ENCODE assay signal across 8 mouse cellular contexts in genomic region chr19:59388847-59389606, GRCm38 (mm10). TPM values are rescaled to one million over a fixed set of nuclear protein-coding genes. Genes with fewer than 3 reads are reported as not detected.
DNase-seq lines count a peak whose midpoint lies in the region; ATAC-seq and TF ChIP-seq lines count a peak whose summit lies in the region.

No protein-coding gene starts in this region.

- no peaks in the 10 kb centered on the region for H3K27me3 ChIP-seq in CH12.LX (replicated peaks)
- H3K27me3 ChIP-seq in heart, embryonic 15.5 days = peaks cover 41% of the 10 kb centered on the region
- H3K27me3 ChIP-seq in liver, embryonic 12.5 days (replicated peaks) = peaks cover 55% of the 10 kb centered on the region
- no peaks in the 10 kb centered on the region for H3K27me3 ChIP-seq in stomach, embryonic 15.5 days (replicated peaks)

- H3K9me3 ChIP-seq in CH12.LX (replicated peaks; ENCODE audit: low read length) = no peaks in the 10 kb centered on the region
- H3K9me3 ChIP-seq in heart, embryonic 15.5 days (replicated peaks) = no peaks in the 10 kb centered on the region
- H3K9me3 ChIP-seq in liver, embryonic 12.5 days (replicated peaks) = no peaks in the 10 kb centered on the region
- no peaks in the 10 kb centered on the region for H3K9me3 ChIP-seq in stomach, embryonic 15.5 days

- 18% methylated on average over 15 of the region's 15 CpGs for WGBS in heart, embryonic 15.5 days
- 18% methylated on average over 15 of the region's 15 CpGs for WGBS in liver, embryonic 12.5 days (ENCODE audit: insufficient replicate concordance)
- 22% methylated on average over 15 of the region's 15 CpGs for WGBS in stomach, embryonic 15.5 days

- no peak for TF ChIP-seq POLR2A in CH12.LX (IDR thresholded peaks at IDR 0.05; ENCODE audit: low read depth, low read length)
- TF ChIP-seq POLR2A in bone marrow macrophage, adult 2 months (IDR thresholded peaks at IDR 0.05; ENCODE audit: borderline replicate concordance, low read depth, low read length) = no peak

- H3K4me3 ChIP-seq in CH12.LX (replicated peaks in 1 of 3; ENCODE audit: low read depth in 2 of 3, low read length in 2 of 3, poor library complexity in 1 of 3) = no peak overlapping the region
- 0 out of 2 replicates have a peak overlapping the region, but pooled peaks have one; percentile 15 for H3K4me3 ChIP-seq in bone marrow macrophage, adult 2 months (ENCODE audit: insufficient read depth, low read length)
- no peak overlapping the region for H3K4me3 ChIP-seq in heart, embryonic 15.5 days
- H3K4me3 ChIP-seq in liver, embryonic 12.5 days = no peak overlapping the region
- no peak overlapping the region for H3K4me3 ChIP-seq in stomach, embryonic 15.5 days (replicated peaks)

- 0 out of 2 replicates have a peak, but pooled peaks have one; percentile 50 for ATAC-seq in erythroid progenitor cell, adult 5-6 weeks (replicated peaks; ENCODE audit: low FRiP score, poor library complexity, severe bottlenecking)
- 0 out of 2 replicates have a peak, but pooled peaks have one; percentile 35 for ATAC-seq in heart, embryonic 15.5 days (replicated peaks; ENCODE audit: insufficient number of reproducible peaks, insufficient read depth, low FRiP score, low read depth)
- ATAC-seq in liver, embryonic 12.5 days = peak; percentile 19; the same call in 1 of the 2 replicates
- no peak for ATAC-seq in stomach, embryonic 15.5 days (ENCODE audit: insufficient read depth, low FRiP score, low read depth)

- H3K36me3 ChIP-seq in CH12.LX (replicated peaks in 1 of 2; ENCODE audit: control insufficient read depth in 1 of 2, insufficient read depth in 1 of 2, low read length in 1 of 2) = no peaks in the 10 kb centered on the region
- H3K36me3 ChIP-seq in heart, embryonic 15.5 days = no peaks in the 10 kb centered on the region
- no peaks in the 10 kb centered on the region for H3K36me3 ChIP-seq in liver, embryonic 12.5 days
- H3K36me3 ChIP-seq in stomach, embryonic 15.5 days = no peaks in the 10 kb centered on the region

- H3K4me2 ChIP-seq in CH12.LX (ENCODE audit: insufficient read depth, low read depth, poor library complexity, severe bottlenecking) = peak overlapping the region; percentile 77
- peak overlapping the region; percentile 26; the same call in 1 of the 2 replicates for H3K4me2 ChIP-seq in heart, embryonic 15.5 days
- H3K4me2 ChIP-seq in liver, embryonic 12.5 days = peak overlapping the region; percentile 33
- H3K4me2 ChIP-seq in stomach, embryonic 15.5 days = peak overlapping the region; percentile 37

- TF ChIP-seq CTCF in CH12.LX (conservative IDR thresholded peaks at IDR 0.05 in 1 of 2, IDR thresholded peaks at IDR 0.05 in 1 of 2; ENCODE audit: low read depth in 2 of 2, low read length in 2 of 2) = peak; percentile 67 to 78
- peak; percentile 97 for TF ChIP-seq CTCF in bone marrow macrophage, adult 2 months (IDR thresholded peaks at IDR 0.05; ENCODE audit: low read depth, low read length)

- H3K79me2 ChIP-seq in CH12.LX (replicated peaks; ENCODE audit: control insufficient read depth, extremely low read depth, insufficient read depth, poor library complexity, severe bottlenecking) = no peaks in the 10 kb centered on the region

- H3K9ac ChIP-seq in CH12.LX (ENCODE audit: insufficient read depth, low read depth) = no peak overlapping the region
- no peak overlapping the region for H3K9ac ChIP-seq in heart, embryonic 15.5 days
- H3K9ac ChIP-seq in liver, embryonic 12.5 days = no peak overlapping the region
- no peak overlapping the region for H3K9ac ChIP-seq in stomach, embryonic 15.5 days

- peak; percentile 61 for TF ChIP-seq RAD21 in CH12.LX (IDR thresholded peaks at IDR 0.05; ENCODE audit: low read depth, low read length)

- in situ Hi-C loops in CH12.LX (cut with MboI; ENCODE audit: low pct_ligation_motif_present, low pct_unique_long_range_greater_than_20kb, low sequenced_read_pairs) = no loop called here

- no peak overlapping the region for H3K27ac ChIP-seq in CH12.LX (ENCODE audit: insufficient read depth, low read depth)
- H3K27ac ChIP-seq in bone marrow macrophage, adult 2 months (ENCODE audit: insufficient read depth, low read depth, low read length) = no peak overlapping the region
- H3K27ac ChIP-seq in heart, embryonic 15.5 days = no peak overlapping the region
- no peak overlapping the region for H3K27ac ChIP-seq in liver, embryonic 12.5 days
- H3K27ac ChIP-seq in stomach, embryonic 15.5 days = no peak overlapping the region

- peak; percentile 84 for DNase-seq in CH12.LX (ENCODE audit: extremely low read depth)
- DNase-seq in kidney, postnatal 14 days = peak; percentile 66
- DNase-seq in natural killer cell, adult 2 months (ENCODE audit: low spot score in 2 of 2) = peak; percentile 83 to 89

- peaks cover 7 to 33% of the 10 kb centered on the region in 2 experiments for H3K4me1 ChIP-seq in CH12.LX (ENCODE audit: control insufficient read depth in 1 of 2, insufficient read depth in 2 of 2)
- peaks cover 2% of the 10 kb centered on the region; the same call in 1 of the 2 replicates for H3K4me1 ChIP-seq in bone marrow macrophage, adult 2 months (ENCODE audit: control insufficient read depth, insufficient read depth, low read length)
- H3K4me1 ChIP-seq in heart, embryonic 15.5 days (replicated peaks) = no peaks in the 10 kb centered on the region
- peaks cover 26% of the 10 kb centered on the region for H3K4me1 ChIP-seq in liver, embryonic 12.5 days
- H3K4me1 ChIP-seq in stomach, embryonic 15.5 days = peaks cover 6% of the 10 kb centered on the region; the same call in 1 of the 2 replicates

- dilution Hi-C loops in CH12.LX (cut with MboI; ENCODE audit: extremely low pct_ligation_motif_present, extremely low pct_unique_long_range_greater_than_20kb, low sequenced_read_pairs) = no loop called here

- no peak for TF ChIP-seq EP300 in CH12.LX (IDR thresholded peaks at IDR 0.05; ENCODE audit: low read length)

TF ChIP-seq in CH12.LX, 34 proteins besides CTCF, POLR2A, EP300 and RAD21:
- TF ChIP-seq ZKSCAN1 (IDR thresholded peaks at IDR 0.05; ENCODE audit: borderline replicate concordance, low read depth, low read length) (no peak), HCFC1 (IDR thresholded peaks at IDR 0.05; ENCODE audit: low read depth, low read length) (no peak), GABPA (IDR thresholded peaks at IDR 0.05; ENCODE audit: insufficient replicate concordance, low read depth, low read length) (no peak), NRF1 (IDR thresholded peaks at IDR 0.05; ENCODE audit: low read depth, low read length) (no peak), MAZ (IDR thresholded peaks at IDR 0.05; ENCODE audit: low read depth, low read length) (peak; percentile 90), ELF1 (IDR thresholded peaks at IDR 0.05; ENCODE audit: low read depth, low read length) (peak; percentile 54; the same call in 1 of the 2 replicates), SIN3A (IDR thresholded peaks at IDR 0.05; ENCODE audit: low read length) (no peak), USF1 (IDR thresholded peaks at IDR 0.05; ENCODE audit: low read depth, low read length) (no peak), USF2 (conservative IDR thresholded peaks at IDR 0.05; ENCODE audit: low read depth, low read length) (no peak), SMC3 (IDR thresholded peaks at IDR 0.05; ENCODE audit: low read depth, low read length) (peak; percentile 50), CHD2 (IDR thresholded peaks at IDR 0.05; ENCODE audit: low read length) (peak; percentile 43; the same call in 1 of the 2 replicates), JUN (IDR thresholded peaks at IDR 0.05; ENCODE audit: insufficient read depth, low read depth, low read length) (no peak)

RNA-seq across cellular contexts. Expression of gene Pdzd8, which starts 43.4 kb away (rescaled TPM):
- 14.5 and 15.7 TPM in 2 replicates for total RNA-seq in CH12.LX (2012; rRNA removed)
- total RNA-seq in CH12.LX (2014; rRNA removed) = 20.2 and 21.4 TPM in 2 replicates
- polyA plus RNA-seq in CH12.LX (2012; ENCODE audit: insufficient read length, low read depth) = 19.9 and 22.8 TPM in 2 replicates
- 17.7 and 19.9 TPM in 2 replicates for polyA plus RNA-seq in bone marrow macrophage, adult 2 months (2012; ENCODE audit: insufficient read depth, insufficient read length, missing spikeins)
- total RNA-seq in erythroid progenitor cell, adult 5-6 weeks (2015; ENCODE audit: low replicate concordance) = 41.8 and 55.3 TPM in 2 replicates
- 51.1 and 56.0 TPM in 2 replicates for total RNA-seq in erythroid progenitor cell, adult 5-6 weeks (2017; ENCODE audit: low replicate concordance)
- polyA plus RNA-seq in heart, embryonic 15.5 days (2015; fragmentation: Nextera tagmentation; extraction: Ambion mirVana) = 6.9 and 8.0 TPM in 2 replicates
- 9.1 and 9.7 TPM in 2 replicates for polyA plus RNA-seq in liver, embryonic 12.5 days (2016; fragmentation: Nextera tagmentation; extraction: Ambion mirVana)
- polyA plus RNA-seq in stomach, embryonic 15.5 days (2015; fragmentation: Nextera tagmentation; extraction: Ambion mirVana) = 10.6 and 11.6 TPM in 2 replicates

Comparison
In these comparisons a context has a peak if more than half of its experiments do, and no peak if none do; other contexts are left out.
1. H3K4me2 ChIP-seq: peak in every context shown above with its lines; median percentile 77 in CH12.LX; 37 in stomach, embryonic 15.5 days; 33 in liver, embryonic 12.5 days; 26 in heart, embryonic 15.5 days.